Mouse (Mus musculus) cerebellum, adult 18-20 months (tissue): ENCODE measurements around the gene Sbno2.

ENCODE experiments used
- DNase-seq, 2 experiments: peaks; one replicate each; pipeline ENCODE4 v3.0.0; 2021

The Sbno2 gene

DNA sequence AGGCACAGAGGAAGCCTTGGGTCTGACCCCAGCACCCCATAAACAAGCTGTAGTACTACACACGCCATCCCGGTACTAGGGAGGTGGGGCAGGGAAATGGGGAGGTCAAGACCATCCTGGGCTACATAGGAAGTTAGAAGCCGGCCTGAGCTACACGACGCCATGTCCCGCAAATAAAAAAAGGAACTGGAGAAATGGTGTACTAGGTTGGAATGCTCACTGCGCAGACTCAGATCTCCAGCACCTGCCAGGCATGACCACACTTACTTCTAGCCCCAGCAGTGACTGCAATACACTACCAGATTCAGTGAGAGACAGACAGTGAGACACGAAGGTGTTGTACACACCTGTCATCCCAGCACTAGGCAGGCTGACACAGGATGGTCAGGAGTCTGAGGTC is 17.9 kb downstream of the Sbno2 start:
- no peak for DNase-seq

DNA sequence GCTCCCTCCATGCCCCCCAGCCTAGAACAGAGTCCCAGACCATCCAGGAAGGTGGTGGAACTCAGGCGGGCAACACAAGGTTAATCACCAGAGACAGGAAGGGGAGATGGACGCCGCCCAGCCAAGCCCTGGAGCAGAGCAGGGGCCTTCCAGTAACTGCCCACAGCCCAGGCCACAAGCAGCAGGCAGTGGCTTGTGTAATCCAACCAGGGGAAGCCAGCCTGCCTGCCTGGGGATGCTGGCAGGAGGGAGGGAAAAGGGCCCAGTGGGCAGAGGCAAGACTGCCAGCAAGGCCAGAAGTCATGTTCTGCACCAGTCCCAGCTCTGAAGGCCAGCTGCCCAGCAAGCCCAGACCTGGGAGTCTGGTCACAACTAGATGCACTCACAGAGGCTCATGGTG is 18.5 kb downstream of the Sbno2 start:
- DNase-seq: peak; percentile 25 to 36

DNA sequence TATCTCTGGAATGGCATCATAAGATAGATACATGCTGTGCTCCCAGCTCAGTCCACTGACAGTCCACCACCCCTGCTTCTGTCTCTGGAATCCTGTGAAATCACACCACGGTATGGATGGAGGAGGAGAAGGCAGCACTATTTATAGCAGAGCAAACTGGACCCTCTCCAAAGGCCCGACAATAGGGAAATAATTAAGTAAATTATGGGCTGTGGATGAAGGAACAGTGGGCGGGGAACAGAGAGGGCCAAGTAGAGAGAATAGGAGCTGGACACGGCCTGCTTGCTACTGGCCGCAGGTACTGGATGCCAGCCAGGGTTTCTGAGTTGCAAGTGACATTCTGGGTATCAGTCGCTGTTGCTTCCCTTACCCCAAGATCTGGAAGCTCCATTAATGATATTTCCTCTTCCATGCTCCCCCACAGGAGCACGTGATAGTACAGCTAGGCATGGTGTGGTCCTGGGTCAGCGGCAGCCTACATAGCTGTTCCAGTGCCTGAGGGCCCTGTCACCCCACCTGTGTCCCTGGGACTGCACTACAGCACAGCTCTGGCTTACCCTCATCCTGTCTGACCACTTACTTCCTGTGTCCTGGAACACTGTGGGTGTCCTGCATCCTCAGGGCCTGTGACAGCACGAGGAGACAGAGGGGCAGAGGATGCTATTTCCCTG is 20.4 kb downstream of the Sbno2 start:
- DNase-seq: peak; percentile 61 to 65

DNA sequence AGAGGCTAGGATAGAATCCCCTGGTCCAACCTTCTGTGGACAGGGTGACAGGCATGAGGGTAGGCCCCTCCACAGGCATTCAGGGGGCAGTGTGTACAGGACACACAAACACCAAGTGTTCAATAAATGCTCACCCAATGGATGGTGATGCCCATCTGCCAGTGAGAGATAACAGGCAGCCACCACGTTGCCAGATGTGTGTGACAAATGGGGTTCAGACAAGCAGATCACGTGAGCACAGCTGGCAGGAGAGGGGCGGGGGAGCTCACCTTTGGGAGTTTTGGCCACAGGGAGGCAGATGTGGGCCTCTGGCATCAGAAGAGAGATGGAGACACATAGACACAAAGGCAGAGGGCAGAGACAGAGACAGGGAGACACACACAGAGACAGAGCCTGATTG is 24.3 kb downstream of the Sbno2 start:
- DNase-seq: no peak

DNA sequence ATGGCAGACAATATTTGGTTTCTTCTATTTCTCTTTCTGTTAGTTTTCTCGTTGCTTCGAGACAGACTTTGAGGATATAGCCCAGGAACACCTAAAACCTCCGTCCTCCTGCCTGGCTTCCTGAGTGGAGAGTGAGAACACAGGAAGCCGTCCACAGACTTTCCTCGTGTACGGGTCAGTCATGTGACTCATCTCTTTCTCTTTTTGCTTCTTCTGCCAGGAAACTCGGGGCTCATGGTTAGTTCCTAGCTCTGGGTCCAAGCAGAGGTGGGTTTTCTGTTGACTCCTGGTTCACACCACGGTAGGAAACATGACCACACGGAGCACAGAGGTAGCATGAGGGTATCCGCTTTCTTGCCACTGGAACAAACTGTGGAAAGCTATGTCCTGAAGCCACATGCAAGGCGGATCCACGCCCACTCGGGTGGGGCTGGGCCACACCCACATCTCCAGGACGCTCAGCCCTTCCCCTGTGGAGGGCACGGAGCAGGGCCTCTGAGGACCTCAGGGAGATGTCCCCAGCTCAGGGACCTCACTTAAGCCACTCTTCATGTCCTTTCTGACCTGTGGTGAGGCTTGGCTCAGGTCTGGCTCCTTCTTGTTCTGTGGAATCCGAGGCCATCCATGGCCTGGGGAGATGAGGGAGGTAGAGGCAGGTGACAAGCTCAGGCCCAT is 24.8 kb downstream of the Sbno2 start:
- no peak for DNase-seq

DNA sequence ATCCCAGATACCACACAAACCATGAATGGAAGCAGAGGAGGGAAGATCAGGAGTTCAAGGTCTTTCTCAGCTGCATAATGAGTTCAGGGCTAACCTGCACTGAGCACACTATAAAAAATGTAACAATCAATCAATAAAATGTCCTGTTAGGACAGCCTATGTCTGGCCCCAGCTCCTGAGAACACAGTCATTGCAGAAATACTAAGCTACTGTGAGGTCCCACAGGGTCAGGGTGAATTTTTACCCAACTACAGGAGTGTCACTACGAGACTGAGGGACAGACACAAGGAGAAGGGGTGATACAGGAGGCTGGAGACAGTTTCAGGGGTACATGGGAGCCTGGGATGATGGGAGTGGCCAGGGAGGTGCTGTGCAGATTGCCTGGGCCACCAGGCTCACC is 27.0 kb downstream of the Sbno2 start:
- DNase-seq: no peak

DNA sequence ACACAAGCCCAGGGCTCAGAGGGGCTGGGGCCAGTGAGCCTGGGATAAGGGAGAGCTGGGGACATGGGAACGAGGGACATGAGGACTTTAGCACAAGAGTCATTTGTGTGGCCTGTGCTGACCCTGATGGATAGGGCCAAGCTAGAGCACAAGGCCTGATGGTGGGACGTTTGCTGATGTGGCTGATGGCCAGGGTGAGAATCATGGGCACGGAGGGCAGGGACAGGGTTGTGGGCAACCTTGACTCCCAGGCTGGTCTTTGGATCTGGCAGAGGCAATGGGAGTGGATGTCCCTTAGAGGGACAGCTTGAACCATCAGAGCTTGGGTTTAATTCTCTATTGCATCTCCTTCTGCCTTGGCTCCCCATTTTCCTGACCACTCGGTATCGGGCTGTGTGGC is 28.1 kb downstream of the Sbno2 start:
- no peak for DNase-seq

DNA sequence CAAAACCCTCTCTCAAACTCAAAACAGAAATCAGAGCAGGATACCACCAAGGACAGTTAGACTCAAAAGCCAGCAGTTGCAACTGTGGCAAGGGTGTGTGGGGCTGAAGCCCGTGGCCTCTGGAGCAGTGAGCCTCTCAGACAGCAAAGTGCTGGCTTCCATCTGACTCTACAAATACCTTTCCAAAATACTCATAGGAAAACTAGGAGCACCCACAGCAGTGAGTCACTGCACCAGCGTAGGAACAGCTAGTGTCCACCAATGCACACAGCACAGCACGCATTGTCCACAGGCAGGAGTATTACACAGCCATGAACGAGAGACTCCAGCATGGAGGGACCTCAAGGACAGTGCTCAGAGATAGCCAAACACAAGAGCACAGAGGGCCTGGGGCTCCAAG is 29.0 kb downstream of the Sbno2 start:
- no peak for DNase-seq

DNA sequence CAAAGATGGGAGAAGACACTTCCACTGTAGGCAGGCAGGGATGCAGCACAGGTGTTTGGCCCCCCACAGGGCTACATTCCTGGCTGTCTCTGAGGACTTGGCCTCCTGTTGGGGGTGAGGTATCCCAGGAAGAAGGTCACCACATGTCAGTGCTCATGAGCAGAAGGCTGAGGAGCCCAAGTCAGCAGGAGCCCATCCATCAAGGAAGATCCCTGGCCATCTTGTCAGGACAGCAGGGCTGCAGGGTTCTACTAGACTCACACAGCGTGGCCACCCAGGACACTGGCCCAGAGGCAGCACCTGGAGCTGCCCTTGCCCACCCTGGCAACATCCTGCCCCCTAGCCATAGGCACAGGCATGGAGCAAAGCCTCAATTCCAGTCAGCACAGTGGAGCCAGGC is 29.4 kb downstream of the Sbno2 start:
- no peak for DNase-seq

DNA sequence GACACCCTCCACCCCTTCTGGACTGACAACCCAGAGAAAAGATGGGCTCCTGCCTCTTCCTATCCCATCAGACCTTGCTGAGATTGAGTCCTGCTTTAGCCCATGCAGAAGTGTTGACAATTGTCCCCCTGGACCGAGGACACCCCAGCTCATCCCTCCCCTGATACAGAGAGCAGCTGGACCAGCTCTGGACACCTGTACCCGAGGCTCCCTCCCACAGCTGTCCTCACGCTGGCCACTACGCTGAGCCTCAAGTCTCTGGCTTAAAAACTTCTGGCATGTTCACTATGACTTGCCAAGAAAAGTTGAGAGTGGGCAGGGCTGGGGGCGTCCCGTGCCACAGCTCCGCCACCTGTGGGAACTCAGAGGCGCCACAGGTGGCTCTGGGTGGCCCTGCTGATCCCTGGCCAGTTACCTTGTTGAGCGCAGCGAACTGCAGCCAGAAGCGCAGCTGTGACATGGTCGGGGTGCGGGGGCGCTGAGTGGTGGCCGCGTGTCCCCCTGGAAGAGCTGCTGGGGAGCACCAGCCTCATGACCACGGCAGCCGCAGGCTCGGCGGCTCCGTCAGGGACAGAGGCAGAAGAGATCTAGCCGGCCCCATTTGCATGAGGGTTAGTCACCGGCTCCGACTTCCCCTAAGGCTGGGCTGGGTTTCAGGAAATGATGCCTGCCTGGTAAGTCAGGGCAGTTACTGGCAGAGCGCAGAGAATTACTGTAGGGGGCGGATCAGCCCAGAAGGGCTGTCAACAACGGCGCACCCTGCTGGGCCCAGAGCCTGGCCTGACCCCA is 30.4 kb downstream of the Sbno2 start:
- peak; percentile 50 to 59 for DNase-seq

DNA sequence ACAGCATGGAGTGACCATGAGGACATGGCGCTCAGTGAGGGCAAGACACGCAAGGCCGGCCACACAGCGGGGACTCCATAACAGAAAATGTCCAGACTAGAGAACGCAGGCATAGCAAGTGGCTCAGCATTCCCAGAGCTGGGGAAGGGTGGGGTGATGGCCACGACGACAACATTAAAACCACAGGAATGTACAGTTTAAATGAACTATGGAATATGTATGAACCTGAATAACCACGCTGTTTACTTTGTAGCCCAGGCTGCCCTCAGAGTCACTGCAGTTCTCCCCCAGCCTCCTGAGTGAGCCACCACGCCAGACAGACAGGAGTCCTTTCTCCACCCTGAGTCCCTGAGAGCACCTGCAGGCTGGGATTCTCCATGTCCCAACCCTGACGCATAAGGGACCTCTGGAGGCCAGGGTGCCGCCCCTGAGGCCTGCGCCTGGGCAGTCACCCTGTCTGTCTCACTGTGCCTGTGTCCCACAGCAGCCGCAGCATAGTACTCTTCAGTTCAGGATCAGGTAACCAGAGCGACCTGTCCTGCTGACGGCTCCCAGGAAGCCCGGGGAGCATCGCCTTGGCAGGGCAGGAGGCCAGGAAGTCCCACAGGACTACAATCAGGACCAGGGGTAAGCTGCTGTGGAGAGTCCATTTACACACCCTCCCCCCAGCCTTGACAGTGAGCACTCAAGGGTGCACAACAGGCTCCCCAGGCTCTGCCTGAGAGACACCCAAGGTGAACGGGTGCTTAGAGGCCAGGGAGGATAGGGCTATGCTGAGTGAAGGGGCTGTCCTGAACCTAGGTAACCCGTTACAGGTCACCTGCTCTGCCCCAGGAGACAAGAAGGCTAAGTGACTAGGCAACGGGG is 32.5 kb downstream of the Sbno2 start:
- no peak for DNase-seq

DNA sequence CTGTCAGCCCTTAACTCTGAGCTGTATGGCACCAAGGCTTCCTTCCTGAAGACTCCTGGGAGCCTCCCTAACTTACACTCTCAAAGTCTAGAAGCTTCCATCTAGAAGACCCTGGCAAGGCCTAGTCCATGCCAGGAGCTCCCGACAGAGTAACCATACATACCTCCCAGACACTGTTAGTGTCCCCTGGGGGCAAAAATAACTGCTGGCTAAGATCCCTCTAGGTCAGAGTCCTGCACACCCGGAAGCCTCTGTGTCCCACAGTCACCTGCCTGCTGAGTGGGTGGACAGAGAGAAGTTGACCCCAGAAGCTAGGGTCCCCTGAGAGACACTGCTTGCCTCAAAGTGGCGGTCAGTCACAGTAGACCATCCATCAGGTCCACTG is 33.9 kb downstream of the Sbno2 start:
- no peak for DNase-seq

DNA sequence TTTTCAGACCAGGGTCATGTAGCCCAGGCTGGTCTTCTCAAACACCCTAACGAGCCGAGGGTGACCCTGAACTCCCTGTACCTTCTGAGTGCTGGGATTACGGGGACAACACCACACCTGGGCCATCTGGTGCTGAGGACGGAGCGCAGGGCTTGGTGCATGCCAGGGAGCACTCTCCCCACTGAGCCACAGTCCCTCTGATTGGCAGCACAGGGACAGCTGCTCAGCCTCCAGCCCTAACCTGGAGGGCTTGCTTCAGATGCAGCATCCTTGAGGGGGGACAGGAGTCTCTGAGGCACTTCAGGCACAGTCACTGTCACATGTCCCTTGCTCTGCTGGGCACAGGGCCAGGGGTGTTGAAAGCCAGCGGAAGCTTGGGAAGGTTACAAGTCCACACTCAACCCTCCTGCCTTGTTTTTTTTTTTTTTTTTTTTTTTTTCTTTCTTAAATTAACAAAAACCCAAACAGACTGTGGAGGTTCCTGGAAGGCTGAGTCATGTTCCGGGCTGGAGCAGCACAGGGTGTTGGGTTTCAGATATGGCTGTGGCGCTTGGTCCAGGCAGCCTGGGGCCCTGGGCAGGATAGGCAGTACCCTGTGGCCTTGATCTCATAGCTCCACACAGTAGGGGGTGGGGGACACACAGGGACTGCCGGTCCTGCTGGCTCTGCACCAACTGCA is 34.4 kb downstream of the Sbno2 start:
- peak; percentile 84 to 87 for DNase-seq

DNA sequence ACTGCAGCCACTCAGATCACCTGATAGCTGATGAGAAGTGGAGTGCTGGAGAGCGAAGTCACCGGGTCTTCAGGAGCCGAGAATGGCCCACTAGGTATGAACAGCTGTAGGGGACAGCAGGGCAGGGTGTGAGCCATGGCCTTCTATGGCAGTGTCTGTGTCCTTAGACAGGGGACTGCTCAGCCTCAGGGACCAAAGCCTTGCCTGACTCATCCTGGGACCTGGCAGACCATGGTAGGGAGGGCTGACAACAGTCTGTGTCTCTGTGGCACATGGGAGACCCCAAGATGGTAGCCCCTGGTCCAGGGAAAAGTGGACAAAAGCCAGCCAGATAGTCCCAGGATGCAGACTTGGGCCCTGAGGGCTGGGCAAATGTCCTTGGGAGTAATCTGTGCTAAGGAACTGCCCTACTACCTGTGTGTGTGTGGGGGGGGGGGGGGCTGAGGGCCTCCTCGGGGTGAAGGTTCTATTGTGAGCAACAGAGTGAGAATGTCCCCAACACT is 35.4 kb downstream of the Sbno2 start:
- DNase-seq: no peak

DNA sequence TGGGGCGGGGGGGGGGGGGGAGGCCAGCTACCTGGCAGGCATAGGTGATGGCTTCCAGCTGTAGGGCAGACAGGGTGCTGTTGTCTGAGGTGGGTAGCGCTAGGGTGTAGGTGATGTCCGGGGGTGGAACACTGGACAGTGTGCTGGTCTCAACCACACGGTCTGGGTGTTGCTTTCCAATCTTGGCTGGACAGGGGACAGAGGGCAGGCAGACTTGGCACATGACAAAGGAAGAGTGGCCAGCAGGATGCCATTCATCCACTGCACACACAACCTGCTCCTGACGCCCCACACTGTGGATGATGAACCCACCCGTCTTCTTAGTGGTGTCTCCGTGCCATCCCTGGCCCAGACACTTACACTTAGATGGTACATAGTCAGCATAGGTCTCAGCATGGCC is 36.1 kb downstream of the Sbno2 start:
- peak in 1 of 2 experiments; percentile 29 for DNase-seq

DNA sequence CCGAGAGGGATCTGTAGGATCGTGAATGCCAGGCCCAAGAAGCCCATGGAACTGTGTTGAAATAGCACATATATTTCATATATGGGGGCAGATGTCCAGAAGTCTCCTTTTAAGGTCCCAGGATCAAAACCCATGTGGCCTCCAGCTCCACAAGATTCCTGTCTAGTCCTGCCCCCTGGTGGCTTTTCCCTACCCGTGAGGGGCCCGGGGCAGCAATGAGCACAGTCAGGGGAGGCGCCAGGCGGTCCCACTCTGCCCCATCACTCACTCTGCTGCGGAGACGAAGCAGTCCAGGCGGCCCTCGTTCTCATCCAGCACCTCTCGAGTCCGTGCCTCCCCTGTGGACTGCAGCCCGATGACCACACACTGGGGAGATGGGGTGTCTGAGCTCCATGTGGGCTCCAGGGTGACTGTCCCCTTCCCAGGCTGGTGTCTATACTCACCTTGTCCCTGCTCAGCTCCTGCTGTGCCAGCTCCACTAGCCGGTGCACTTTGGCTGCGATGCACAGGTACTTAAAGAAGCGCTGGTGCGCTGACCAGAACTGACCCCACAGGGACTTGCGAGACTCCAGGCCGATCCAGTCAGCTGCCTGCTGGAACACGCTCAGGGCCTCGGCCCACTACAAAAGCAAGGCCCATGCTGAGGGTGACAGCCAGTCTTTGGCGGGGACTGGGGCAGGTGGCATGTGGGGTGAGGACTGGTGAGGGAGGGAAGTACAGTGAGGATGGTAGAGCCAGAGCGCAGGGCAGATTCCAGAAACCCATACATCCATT is 41.3 kb downstream of the Sbno2 start:
- no peak for DNase-seq

DNA sequence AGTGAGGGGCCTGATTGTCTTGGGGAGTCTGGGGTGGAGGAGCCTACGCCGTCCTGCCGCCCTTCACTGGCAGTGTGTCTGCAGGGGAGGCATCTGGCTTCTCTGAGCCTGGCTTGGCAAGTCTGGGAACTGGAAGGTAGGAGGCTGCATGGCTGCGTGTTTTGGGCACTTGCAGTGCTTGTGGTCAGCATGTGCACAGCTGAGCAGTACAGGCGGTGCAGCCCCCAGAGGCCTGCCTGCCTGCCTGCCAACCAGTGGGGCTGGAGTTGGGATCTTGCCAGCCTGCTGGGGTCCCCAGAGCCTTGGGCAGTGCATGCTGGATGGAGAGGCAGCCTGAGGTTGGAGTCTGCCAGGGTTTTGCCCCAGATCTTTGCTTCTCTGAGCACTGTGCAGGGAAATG is 42.3 kb downstream of the Sbno2 start:
- no peak for DNase-seq

DNA sequence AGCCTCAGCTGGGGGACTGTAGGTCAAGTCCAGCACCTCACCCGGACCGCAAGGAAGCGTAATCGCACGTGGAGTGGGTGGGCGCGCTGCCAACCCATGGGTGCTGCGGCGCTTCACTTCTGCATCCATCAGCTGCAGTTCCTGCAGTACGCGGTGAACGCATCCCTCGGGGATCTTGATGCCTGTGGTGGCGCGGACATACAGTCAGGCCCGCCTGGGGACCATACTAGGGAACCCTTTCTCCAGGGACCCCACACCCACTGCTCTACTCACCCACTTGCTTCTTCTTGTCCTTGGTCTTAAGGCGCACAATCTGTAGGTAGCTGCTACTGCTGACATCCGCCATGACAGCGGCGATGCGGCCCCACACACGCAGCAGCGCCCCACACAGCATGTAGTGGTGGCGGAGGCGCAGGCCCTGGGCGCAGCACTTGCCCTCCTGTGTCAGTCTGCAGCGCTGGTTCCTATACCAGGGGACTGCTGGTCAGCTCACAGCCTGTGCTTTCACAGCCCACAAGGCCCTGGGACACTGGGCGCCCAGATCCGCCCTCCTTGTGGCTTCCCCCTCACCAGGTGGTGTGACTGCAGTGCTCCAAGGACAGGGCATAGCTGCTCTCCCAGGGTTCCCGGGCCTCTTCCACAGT is 47.6 kb downstream of the Sbno2 start:
- DNase-seq: peak in 1 of 2 experiments; percentile 58

DNA sequence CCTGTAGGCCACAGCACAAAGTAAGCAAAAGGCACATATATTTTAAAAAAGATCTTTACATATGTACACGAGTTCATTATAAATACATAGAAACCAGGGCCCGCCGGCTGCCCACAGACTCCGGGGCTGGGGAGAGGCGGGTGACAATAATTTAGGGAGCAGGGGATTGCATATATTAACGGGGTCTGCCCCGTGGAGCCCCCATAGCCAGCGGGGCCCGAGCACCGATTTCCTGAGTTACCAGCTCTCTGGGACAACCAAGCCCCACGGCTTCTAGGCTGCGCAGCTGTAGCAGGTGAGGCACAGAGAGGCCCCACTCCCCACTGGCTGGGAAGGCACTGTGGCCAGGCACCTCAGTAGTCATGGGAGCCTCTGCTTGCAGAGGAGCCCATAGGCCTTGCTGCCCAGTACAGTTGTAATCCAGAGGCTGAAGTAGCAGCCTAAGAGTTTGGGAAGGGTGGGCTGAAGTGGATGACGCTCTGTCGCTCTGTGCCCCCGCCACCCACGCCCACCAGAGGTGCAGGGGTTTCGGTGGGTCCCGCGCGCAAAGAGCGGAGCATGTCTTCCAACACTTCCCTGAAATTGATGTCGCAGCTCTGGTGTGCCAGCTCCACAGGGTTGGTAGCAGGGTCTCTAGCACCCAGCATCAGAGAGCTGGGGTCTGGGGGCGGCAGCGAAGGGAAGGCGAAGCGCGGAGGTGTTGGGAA is 48.2 kb downstream of the Sbno2 start:
- DNase-seq: no peak

DNA sequence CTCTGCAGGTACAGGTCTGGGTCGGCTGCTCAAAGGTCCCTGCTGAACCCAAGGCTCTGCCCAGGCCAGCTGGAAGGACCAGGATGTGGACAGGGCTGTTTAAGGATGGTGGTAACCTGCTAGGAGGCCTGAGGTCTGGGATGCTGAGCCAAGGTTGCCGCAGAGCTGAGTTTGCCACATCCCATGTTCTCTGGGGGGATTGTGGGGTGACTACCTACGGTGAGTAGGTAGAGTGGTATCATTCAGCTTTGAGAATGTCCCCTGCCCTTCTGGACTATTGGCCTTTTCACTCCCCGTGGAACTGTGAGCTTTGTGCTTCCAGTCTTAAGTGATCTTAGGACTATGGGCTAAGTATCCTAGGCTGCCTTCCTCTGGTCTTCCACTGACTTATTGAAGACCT is 48.9 kb downstream of the Sbno2 start:
- DNase-seq: no peak
